Mouse (Mus musculus) limb, embryonic 10.5 days (tissue): ENCODE measurements at regions not wholly inside any gene's neighbourhood (a gene's known extent, or its start where the extent isn't known, plus 50 kb on each side); places are given as distances from the start of the nearest gene placed in this dataset.
A peak's percentile ranks its signal among the peaks of the same experiment; 100 is the strongest.

Experiments used
- DNase-seq: peaks from one replicate; pipeline ENCODE4 v3.0.0-alpha.2; 2017; ENCODE audit warnings: low spot score
- H3K27ac ChIP-seq: fragments of 300-500 bp; sonication (generic); 2 replicates; pipeline ENCODE4 v1.5.1; 2016; ENCODE audit warnings: mild to moderate bottlenecking
- H3K27me3 ChIP-seq: fragments of 300-500 bp; sonication (generic); 2 replicates; pipeline ENCODE4 v1.6.1; 2016; ENCODE audit warnings: low read depth, mild to moderate bottlenecking; ENCODE audit not compliant: poor library complexity, severe bottlenecking
- H3K36me3 ChIP-seq: fragments of 300-500 bp; sonication (generic); 2 replicates; pipeline ENCODE4 v1.6.1; 2016; ENCODE audit warnings: mild to moderate bottlenecking, moderate library complexity
- H3K4me1 ChIP-seq: fragments of 300-500 bp; sonication (generic); 2 replicates; pipeline ENCODE4 v1.6.1; 2016
- H3K4me3 ChIP-seq: fragments of 300-500 bp; sonication (generic); 2 replicates; pipeline ENCODE4 v1.5.1; 2016; ENCODE audit warnings: mild to moderate bottlenecking, moderate library complexity
- H3K9me3 ChIP-seq: fragments of 300-500 bp; sonication (generic); replicated peaks from 2 replicates; pipeline ENCODE4 v1.6.1; 2016; ENCODE audit warnings: mild to moderate bottlenecking
- WGBS: fragments of 180-500 bp; shearing (Covaris S2); methylation state at CpG from one replicate; pipeline ENCODE4 v1.1.7; 2016; 5-methylcytosine and 5-hydroxymethylcytosine counted together

DNA sequence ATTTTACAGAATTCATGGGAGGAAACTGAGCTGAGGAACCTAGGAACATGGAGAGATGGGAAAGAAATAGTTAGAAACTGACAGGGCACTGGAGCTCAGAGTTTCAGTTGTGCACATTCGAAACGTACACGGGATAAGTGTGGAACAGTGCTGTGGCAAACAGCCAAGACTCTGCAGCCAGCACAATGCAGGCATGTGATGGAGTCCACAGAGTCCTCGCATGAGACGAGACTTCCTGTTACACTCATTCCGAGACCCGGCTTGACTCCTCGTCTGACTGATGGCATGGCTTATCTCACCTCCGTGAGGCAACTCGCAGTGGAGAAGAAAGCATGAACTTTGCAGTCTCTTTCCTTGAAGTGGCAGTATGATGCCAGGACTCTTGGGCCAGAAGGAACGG lies 617.0 kb upstream of the 3110018I06Rik start:
- DNase-seq = no peak

DNA sequence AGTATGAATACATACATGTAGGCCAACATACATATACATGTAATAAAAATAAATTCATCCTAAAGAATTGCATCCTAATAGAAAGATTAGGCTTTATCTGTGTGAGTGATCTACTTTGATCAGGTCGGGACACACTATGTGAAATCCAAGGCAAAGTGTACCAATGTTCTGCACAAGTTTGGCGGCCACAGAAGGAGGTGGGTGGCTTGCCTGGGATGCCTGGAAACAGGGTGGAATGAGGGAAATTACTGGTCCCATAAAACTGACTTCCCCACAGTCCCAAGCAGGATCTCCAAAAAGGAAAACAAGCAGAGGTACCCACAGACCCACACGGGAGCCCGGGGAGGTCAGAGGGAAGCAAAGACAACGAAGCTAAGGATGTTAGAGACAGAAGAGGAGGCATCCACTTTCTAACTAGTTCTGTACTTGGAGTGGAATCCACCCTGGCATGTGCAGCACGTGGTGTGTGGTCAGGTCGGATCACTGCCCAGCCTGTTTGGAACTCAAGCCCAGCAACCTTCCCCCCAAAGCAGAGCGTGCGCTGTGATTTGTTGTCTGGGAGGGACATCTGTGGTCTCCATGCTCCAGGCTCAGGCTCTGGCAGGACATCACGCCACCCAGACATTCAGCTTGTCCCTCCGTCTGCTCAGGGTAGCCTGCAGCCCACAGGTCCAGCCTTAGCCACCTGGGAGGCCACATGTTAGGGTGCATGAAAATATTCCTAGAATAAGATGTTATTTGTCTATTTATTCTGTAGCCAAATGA lies 615.3 kb upstream of the 3110018I06Rik start:
- H3K36me3 ChIP-seq = no peaks in the 10 kb centered on the region

More for the DNA sequence above, 617.0 kb upstream of the 3110018I06Rik start:
- Histone ChIP-seq H3K9me3 (no peaks in the 10 kb centered on the region), H3K27ac (no peak overlapping the region), H3K4me3 (no peak overlapping the region), H3K27me3 (no peaks in the 10 kb centered on the region), H3K4me1 (0 out of 2 replicates have a peak, but pooled peaks cover 4% of the 10 kb centered on the region), H3K36me3 (no peaks in the 10 kb centered on the region)
- WGBS = 87% methylated on average over 11 of the region's 11 CpGs

DNA sequence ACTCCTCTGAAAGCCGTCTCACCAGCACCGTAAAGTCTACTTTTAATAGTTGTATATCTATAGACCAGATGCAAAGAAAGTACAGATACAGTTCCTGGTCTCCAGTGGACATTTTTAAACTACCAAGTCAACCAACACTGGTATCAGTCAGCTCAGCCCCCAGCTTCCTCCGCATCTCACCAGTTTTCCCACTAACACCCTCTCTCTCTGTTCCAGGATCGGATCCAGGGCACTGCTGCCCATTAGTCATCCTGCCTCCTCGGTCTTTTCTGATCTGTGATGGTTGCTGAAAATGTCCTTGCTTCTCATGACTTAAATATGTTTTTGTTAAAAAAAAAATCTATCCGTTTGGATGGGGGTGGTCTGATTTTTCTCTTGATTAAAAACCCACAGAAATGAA lies 598.1 kb upstream of the 3110018I06Rik start:
- Histone ChIP-seq H3K4me1 (peaks cover 16% of the 10 kb centered on the region; the same call in 1 of the 2 replicates), H3K27ac (no peak overlapping the region), H3K4me3 (no peak overlapping the region), H3K9me3 (no peaks in the 10 kb centered on the region), H3K27me3 (no peaks in the 10 kb centered on the region), H3K36me3 (no peaks in the 10 kb centered on the region)
- WGBS = 75% methylated on average over 6 of the region's 6 CpGs
- no peak for DNase-seq

More for the DNA sequence above, 615.3 kb upstream of the 3110018I06Rik start:
- no peak overlapping the region for H3K4me3 ChIP-seq
- no peak for DNase-seq
- H3K9me3 ChIP-seq = no peaks in the 10 kb centered on the region
- H3K27me3 ChIP-seq = no peaks in the 10 kb centered on the region; the same call in 1 of the 2 replicates
- H3K27ac ChIP-seq = no peak overlapping the region
- WGBS = 88% methylated on average over 11 of the region's 11 CpGs
- 0 out of 2 replicates have a peak, but pooled peaks cover under 1% of the 10 kb centered on the region for H3K4me1 ChIP-seq

DNA sequence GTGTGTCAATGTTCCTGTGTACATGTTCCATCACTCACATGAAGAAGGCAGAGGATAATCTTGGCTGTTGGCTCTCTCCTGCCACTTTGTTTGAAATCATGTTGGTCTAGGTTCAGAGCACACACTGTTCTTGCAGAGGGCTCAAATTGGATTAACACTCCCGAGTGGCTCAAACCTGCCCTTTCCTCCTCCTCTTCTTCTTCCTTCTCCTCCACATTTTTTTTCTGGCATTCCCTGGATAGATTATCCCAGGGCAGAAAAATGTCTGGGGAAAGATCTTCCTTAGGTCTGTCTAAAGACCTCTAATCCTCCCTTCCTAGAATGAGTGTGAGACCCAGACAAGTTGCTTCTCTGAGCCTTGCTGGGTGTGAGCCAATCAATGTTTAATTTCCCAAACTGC lies 594.4 kb upstream of the 3110018I06Rik start:
- H3K27me3 ChIP-seq = no peaks in the 10 kb centered on the region
- H3K4me3 ChIP-seq = no peak overlapping the region
- no peaks in the 10 kb centered on the region for H3K9me3 ChIP-seq
- WGBS = 88% methylated on average over 1 of the region's 1 CpGs
- no peak for DNase-seq
- no peak overlapping the region for H3K27ac ChIP-seq
- H3K4me1 ChIP-seq = peaks cover 12% of the 10 kb centered on the region; the same call in 1 of the 2 replicates
- H3K36me3 ChIP-seq = no peaks in the 10 kb centered on the region

DNA sequence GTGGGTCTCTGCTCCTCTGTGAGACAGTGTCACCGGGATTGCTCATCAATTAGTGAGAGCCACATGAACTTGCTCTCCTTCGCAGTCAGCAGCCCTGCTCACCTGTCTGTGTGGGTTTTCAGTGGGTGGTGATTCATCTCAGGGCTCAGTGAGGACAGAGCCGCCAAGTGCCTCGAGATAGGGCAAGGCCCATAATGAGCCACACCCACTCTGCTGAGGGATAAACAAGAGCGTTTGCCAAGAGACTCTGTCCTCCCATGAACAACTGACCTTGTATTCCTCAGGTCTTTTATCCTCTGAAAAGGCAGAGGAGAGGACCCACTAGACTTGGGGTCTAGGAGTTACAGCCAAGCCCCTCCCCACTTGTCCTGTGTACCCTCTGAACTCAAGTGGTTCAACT lies 584.2 kb upstream of the 3110018I06Rik start:
- H3K27ac ChIP-seq = 0 out of 2 replicates have a peak overlapping the region, but pooled peaks have one; percentile 3
- H3K4me3 ChIP-seq = no peak overlapping the region
- no peaks in the 10 kb centered on the region for H3K27me3 ChIP-seq
- H3K9me3 ChIP-seq = no peaks in the 10 kb centered on the region
- peaks cover 22% of the 10 kb centered on the region for H3K4me1 ChIP-seq
- DNase-seq = no peak
- WGBS = 76% methylated on average over 5 of the region's 5 CpGs
- no peaks in the 10 kb centered on the region for H3K36me3 ChIP-seq

DNA sequence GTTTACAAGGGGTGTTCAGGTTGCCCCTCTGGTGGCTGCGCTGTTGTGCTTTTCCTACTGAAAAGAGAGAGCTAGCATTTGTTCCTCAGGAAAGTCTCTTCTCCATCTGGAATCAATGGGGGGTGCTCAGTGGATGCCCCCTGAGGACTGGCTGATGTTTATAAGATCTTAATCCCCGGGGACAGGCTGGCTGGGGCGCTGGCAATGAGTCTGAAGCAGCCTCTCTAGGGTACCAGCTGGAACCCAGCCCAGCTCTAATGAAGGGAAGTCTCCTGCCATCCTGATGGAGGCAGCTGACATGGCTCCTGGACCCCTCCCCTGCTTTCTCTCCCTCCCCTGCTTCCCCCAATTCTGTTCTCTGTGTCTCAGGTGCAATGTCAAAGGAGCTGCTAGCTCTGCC lies 575.6 kb upstream of the 3110018I06Rik start:
- H3K27ac ChIP-seq = peak overlapping the region; percentile 17; the same call in 1 of the 2 replicates
- DNase-seq = no peak
- H3K9me3 ChIP-seq = no peaks in the 10 kb centered on the region
- no peaks in the 10 kb centered on the region for H3K36me3 ChIP-seq
- H3K27me3 ChIP-seq = no peaks in the 10 kb centered on the region
- 56% methylated on average over 3 of the region's 3 CpGs for WGBS
- H3K4me3 ChIP-seq = no peak overlapping the region
- peaks cover 13% of the 10 kb centered on the region; the same call in 1 of the 2 replicates for H3K4me1 ChIP-seq

DNA sequence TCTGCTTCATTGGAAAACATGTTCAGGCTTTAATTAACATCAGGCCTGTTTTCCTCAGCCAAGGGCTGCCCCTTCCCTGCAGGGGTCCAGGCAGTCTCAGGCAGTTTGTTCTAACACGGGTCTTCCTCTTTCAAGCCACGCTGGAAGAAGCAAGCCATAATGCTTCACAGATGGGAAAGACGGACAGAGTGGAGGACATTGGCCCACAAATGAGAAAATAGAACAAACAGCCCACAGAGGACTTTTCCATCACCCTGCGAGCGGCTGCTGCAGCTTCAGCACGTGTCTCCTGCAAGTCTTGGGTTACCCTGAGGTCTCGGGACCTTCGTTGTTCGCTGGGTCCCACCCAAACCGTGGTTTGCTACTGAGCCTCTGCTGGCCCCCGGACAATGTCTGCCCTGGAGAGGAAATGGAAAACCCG lies 565.9 kb upstream of the 3110018I06Rik start:
- Histone ChIP-seq H3K27ac (peak overlapping the region; percentile 88), H3K9me3 (no peaks in the 10 kb centered on the region), H3K4me1 (peaks cover 21% of the 10 kb centered on the region), H3K36me3 (no peaks in the 10 kb centered on the region), H3K4me3 (0 out of 2 replicates have a peak overlapping the region, but pooled peaks have one; percentile 12), H3K27me3 (no peaks in the 10 kb centered on the region)
- DNase-seq = peak; percentile 72
- 41% methylated on average over 12 of the region's 12 CpGs for WGBS

DNA sequence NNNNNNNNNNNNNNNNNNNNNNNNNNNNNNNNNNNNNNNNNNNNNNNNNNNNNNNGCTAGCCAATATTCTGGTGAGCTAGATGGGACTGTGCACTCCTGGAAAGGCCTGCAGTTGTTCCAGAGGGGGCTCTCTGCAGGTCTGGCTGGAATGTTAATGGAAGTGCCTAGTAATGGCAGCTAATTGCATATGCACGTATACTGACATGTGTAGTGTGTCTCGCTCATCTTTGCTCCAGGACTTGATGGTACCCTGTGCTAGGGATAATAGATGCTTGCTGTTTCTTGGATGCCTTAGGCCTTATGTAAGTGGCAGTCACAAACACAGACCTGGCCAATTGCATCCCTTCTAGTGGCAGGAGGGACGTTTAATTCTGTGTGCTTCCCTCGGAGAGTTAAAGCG lies 560.0 kb upstream of the 3110018I06Rik start:
- 69% methylated on average over 5 of the region's 5 CpGs for WGBS
- no peaks in the 10 kb centered on the region for H3K9me3 ChIP-seq
- H3K4me1 ChIP-seq = peaks cover 34% of the 10 kb centered on the region
- no peak for DNase-seq
- H3K36me3 ChIP-seq = no peaks in the 10 kb centered on the region
- H3K27me3 ChIP-seq = no peaks in the 10 kb centered on the region
- no peak overlapping the region for H3K4me3 ChIP-seq
- H3K27ac ChIP-seq = no peak overlapping the region; the same call in 1 of the 2 replicates

DNA sequence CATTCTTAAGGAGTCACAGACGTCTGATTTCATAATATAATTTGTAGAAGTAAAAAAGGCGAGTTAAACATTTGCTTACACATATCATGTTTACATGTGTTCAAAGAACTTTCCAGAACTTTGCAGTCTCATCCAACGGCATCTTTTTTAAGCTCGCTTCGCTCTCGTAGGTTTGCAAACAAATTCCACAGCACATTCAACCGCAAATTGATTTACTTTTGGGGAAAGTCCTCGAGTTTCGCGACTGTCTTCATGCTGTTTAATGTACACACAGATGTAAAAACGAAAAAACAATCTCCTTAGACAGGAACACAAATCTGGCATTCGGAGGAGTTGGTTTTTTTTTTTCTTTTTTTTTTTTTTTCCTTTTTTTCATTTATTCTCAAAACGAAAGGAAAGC lies 559.3 kb upstream of the 3110018I06Rik start:
- Histone ChIP-seq H3K36me3 (no peaks in the 10 kb centered on the region), H3K4me3 (no peak overlapping the region), H3K4me1 (peaks cover 33% of the 10 kb centered on the region), H3K27ac (no peak overlapping the region), H3K27me3 (no peaks in the 10 kb centered on the region), H3K9me3 (no peaks in the 10 kb centered on the region)
- no peak for DNase-seq
- WGBS = 88% methylated on average over 13 of the region's 13 CpGs

DNA sequence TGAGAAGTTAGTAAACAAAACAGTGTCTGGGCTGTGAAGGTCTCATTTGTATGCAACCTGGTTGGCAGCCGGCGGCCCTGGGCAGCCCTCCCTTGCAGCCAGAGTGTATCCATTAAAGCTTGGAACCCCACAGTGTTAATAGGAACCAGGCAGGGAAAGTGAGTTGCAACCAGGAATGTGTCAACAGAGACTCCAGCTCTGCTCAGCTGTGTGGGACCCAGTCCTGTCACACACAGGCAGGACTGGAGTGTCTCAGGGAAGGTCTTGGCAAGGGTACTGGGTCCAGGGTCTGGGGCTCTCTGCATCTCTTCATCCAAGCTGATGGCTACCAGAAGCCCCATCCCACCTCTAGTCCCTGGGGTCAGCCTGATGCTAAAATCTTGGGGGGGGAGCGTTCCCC lies 556.8 kb upstream of the 3110018I06Rik start:
- H3K27ac ChIP-seq = peak overlapping the region; percentile 72
- no peaks in the 10 kb centered on the region for H3K36me3 ChIP-seq
- 60% methylated on average over 3 of the region's 3 CpGs for WGBS
- no peaks in the 10 kb centered on the region for H3K9me3 ChIP-seq
- DNase-seq = peak; percentile 41
- H3K4me1 ChIP-seq = peaks cover 33% of the 10 kb centered on the region
- no peak overlapping the region for H3K4me3 ChIP-seq
- H3K27me3 ChIP-seq = no peaks in the 10 kb centered on the region

DNA sequence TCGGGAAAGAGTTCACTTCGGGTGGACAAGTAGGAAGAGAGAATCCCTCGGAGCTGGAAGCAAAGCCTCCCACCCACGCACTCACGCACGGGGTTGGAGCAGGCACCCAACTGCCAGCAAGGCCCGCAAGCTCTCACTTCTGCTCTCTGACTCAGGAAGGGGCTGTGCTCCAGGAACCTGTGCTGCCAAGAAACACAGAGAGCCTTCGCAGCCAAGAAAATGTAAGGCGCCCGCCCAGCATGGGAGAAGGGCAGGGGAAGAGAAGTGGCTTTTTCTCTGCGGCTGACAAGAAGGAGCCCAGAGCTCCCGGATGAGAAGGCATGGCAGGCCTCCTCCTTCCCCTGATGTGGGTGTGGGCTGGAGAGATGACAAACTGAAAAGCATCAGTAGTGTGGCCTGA lies 549.1 kb upstream of the 3110018I06Rik start:
- no peak overlapping the region for H3K4me3 ChIP-seq
- no peaks in the 10 kb centered on the region for H3K36me3 ChIP-seq
- H3K27me3 ChIP-seq = no peaks in the 10 kb centered on the region
- WGBS = 82% methylated on average over 12 of the region's 12 CpGs
- DNase-seq = no peak
- H3K27ac ChIP-seq = no peak overlapping the region
- H3K4me1 ChIP-seq = no peaks in the 10 kb centered on the region
- no peaks in the 10 kb centered on the region for H3K9me3 ChIP-seq

DNA sequence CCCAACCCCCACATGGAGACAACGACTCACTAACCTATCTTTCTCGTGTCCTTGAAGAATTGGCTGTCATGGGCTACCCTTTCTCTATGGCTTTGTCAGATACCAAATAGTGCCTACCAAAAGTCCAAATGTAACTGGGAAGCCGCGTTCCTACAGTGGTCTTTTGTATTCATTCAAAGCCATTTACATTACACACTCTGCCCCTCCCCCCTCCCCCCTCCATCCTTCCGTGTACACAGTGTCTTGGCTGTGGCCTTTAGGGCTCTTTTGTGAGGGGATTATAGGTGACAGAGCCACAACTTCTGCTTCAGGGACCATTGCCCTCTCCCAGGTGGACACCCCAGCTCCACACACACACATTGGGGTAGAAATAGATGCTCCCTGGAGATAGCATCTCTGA lies 544.6 kb upstream of the 3110018I06Rik start:
- Histone ChIP-seq H3K27me3 (no peaks in the 10 kb centered on the region), H3K27ac (no peak overlapping the region), H3K9me3 (no peaks in the 10 kb centered on the region), H3K4me1 (no peaks in the 10 kb centered on the region), H3K36me3 (no peaks in the 10 kb centered on the region), H3K4me3 (no peak overlapping the region)
- DNase-seq = no peak
- 65% methylated on average over 5 of the region's 5 CpGs for WGBS

DNA sequence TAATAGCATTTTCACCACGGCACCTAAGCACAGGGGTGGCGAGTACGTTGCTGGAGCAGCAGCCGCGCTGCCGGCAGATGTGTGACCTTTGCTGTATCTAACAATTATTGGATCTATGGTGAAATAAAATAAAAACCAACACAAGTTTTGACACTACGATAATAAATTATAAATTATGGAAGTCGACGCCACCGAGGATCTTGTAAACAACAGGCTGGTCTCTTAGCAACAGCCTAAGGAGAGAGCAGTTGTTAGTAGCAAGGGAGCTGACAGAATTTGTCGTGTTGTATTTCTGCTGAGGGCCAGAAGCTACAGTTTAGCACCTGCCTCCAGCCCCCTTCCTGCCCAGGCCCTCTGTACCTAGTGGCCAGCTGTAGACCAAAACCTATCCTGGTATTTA lies 535.8 kb upstream of the 3110018I06Rik start:
- H3K4me3 ChIP-seq = no peak overlapping the region
- H3K36me3 ChIP-seq = no peaks in the 10 kb centered on the region
- H3K27ac ChIP-seq = no peak overlapping the region
- DNase-seq = no peak
- no peaks in the 10 kb centered on the region for H3K9me3 ChIP-seq
- peaks cover 11% of the 10 kb centered on the region; the same call in 1 of the 2 replicates for H3K4me1 ChIP-seq
- 86% methylated on average over 11 of the region's 11 CpGs for WGBS
- H3K27me3 ChIP-seq = no peaks in the 10 kb centered on the region
